In the genomic region with DNA sequence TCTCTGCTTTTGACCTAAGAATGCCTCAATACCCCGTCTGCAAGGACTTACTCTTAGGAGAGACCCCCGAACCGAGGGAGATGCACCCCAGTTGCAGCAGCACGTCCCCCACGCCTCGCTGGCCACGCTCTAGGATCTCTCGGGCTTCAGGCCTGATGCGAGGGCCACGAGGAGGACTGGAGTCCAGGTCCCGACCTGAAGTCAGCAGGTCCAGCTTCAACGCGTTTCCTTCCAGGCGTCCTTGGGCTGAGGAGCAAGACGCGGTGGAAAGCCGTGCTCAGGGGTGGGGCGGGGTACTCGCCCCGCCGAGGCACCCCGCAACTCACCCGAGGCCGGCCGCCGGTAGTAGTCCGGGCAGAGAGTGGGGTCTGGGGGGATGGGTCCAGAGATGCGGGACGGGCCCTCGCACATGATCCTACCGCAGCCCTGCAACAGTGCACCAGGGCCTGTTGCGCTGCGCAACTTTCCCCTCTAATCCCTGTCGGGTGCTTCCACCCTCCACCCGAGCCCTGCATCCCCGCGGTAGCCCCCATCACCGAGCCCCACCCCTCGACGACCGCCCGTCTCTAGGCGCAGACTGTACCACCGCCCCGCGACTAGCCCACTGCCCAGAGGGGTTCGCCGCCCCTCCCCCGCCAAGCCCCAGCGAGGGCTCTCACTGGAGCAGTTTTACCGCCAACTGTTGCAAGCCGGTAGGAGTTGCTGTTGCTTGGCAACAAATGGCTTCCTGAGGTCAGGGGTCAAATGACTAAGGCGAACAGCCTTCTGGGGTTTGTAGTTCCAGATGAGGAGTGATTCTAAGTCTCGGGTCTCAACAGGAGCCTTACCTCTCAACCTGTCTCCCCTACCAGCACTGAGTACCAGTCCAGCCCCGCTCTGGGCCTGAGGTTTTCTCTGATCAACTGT, we compare ENCODE assay signal across 8 mouse cellular contexts. TPM values are rescaled to one million over a fixed set of nuclear protein-coding genes. Genes with fewer than 3 reads are reported as not detected.
DNase-seq lines count a peak whose midpoint lies in the region; ATAC-seq lines count a peak whose summit lies in the region.

A gene (plus strand): TSS at position 158 of the 906 bp plus-strand sequence.
A gene (minus strand): TSS at position 713 of the 906 bp plus-strand sequence.

- under 1% methylated on average over 49 of the region's 55 CpGs for WGBS in embryonic facial prominence, embryonic 11.5 days
- under 1% methylated on average over 55 of the region's 55 CpGs for WGBS in limb, embryonic 11.5 days
- 1% methylated on average over 55 of the region's 55 CpGs for WGBS in midbrain, embryonic 14.5 days

- H3K4me2 ChIP-seq in embryonic facial prominence, embryonic 11.5 days (ENCODE audit: low read depth, low read length) = peak within 1 kb of the TSS; percentile 88
- peak within 1 kb of the TSS; percentile 59 for H3K4me2 ChIP-seq in limb, embryonic 11.5 days (ENCODE audit: low read depth, severe bottlenecking)
- H3K4me2 ChIP-seq in midbrain, embryonic 14.5 days (ENCODE audit: low read length) = peak within 1 kb of the TSS; percentile 97

- H3K9ac ChIP-seq in embryonic facial prominence, embryonic 11.5 days (replicated peaks; ENCODE audit: low read length) = peak within 1 kb of the TSS; percentile 86
- H3K9ac ChIP-seq in limb, embryonic 11.5 days (ENCODE audit: low read length) = peak within 1 kb of the TSS; percentile 73
- peak within 1 kb of the TSS; percentile 52 for H3K9ac ChIP-seq in midbrain, embryonic 14.5 days (replicated peaks; ENCODE audit: low read length)

- DNase-seq in urinary bladder, postnatal 14 days (ENCODE audit: low spot score) = peak; percentile 85
- DNase-seq in urinary bladder, postnatal 10 days (ENCODE audit: low spot score) = no peak
- DNase-seq in embryonic facial prominence, embryonic 11.5 days (ENCODE audit: low spot score) = peak; percentile 98
- peak; percentile 99 for DNase-seq in heart, adult 11 months
- DNase-seq in kidney, adult 18-20 months = peak; percentile 88
- DNase-seq in limb, embryonic 11.5 days (ENCODE audit: low spot score) = peak; percentile 96
- DNase-seq in midbrain, embryonic 14.5 days = peak; percentile 96
- DNase-seq in spleen, adult 18-20 months = peak; percentile 64 to 74

- H3K27me3 ChIP-seq in embryonic facial prominence, embryonic 11.5 days (ENCODE audit: control insufficient read depth, insufficient read depth, low read length) = no peaks in the 10 kb centered on the region
- no peaks in the 10 kb centered on the region for H3K27me3 ChIP-seq in limb, embryonic 11.5 days (ENCODE audit: control insufficient read depth, insufficient read depth, low read length)
- H3K27me3 ChIP-seq in midbrain, embryonic 14.5 days (ENCODE audit: control insufficient read depth, insufficient read depth, low read length) = no peaks in the 10 kb centered on the region

- peaks cover 6% of the 10 kb centered on the region for H3K4me1 ChIP-seq in embryonic facial prominence, embryonic 11.5 days (ENCODE audit: control insufficient read depth, insufficient read depth, low read length)
- H3K4me1 ChIP-seq in limb, embryonic 11.5 days (ENCODE audit: control insufficient read depth, insufficient read depth, low read length) = peaks cover 5% of the 10 kb centered on the region
- peaks cover 12% of the 10 kb centered on the region; the same call in 1 of the 2 replicates for H3K4me1 ChIP-seq in midbrain, embryonic 14.5 days (ENCODE audit: control insufficient read depth, insufficient read depth, low read length)

- H3K27ac ChIP-seq in embryonic facial prominence, embryonic 11.5 days (replicated peaks; ENCODE audit: low read depth, low read length) = 0 out of 2 replicates have a peak within 1 kb of the TSS, but pooled peaks have one; percentile 20
- 0 out of 2 replicates have a peak within 1 kb of the TSS, but pooled peaks have one; percentile 1 for H3K27ac ChIP-seq in limb, embryonic 11.5 days (replicated peaks; ENCODE audit: low read depth, low read length)
- H3K27ac ChIP-seq in midbrain, embryonic 14.5 days (replicated peaks; ENCODE audit: low read depth, low read length) = no peak within 1 kb of the TSS

- H3K9me3 ChIP-seq in embryonic facial prominence, embryonic 11.5 days (replicated peaks; ENCODE audit: control insufficient read depth, low read length) = no peaks in the 10 kb centered on the region
- H3K9me3 ChIP-seq in limb, embryonic 11.5 days (ENCODE audit: control insufficient read depth, low read length) = no peaks in the 10 kb centered on the region
- H3K9me3 ChIP-seq in midbrain, embryonic 14.5 days (ENCODE audit: control insufficient read depth, low read length) = no peaks in the 10 kb centered on the region

- ATAC-seq in embryonic facial prominence, embryonic 11.5 days (replicated peaks; ENCODE audit: insufficient number of reproducible peaks, low FRiP score, low TSS enrichment, low read depth) = peak; percentile 90
- ATAC-seq in limb, embryonic 11.5 days (ENCODE audit: insufficient number of reproducible peaks, low FRiP score, low TSS enrichment, low read depth) = peak; percentile 90
- peak; percentile 81 for ATAC-seq in midbrain, embryonic 14.5 days (ENCODE audit: low FRiP score, low TSS enrichment)

- peaks cover 3% of the 10 kb centered on the region for H3K36me3 ChIP-seq in embryonic facial prominence, embryonic 11.5 days (replicated peaks; ENCODE audit: control insufficient read depth, insufficient read depth, low read depth, low read length)
- peaks cover 2% of the 10 kb centered on the region; the same call in 1 of the 2 replicates for H3K36me3 ChIP-seq in limb, embryonic 11.5 days (ENCODE audit: control insufficient read depth, insufficient read depth, low read length)
- peaks cover 11% of the 10 kb centered on the region; the same call in 1 of the 2 replicates for H3K36me3 ChIP-seq in midbrain, embryonic 14.5 days (ENCODE audit: control insufficient read depth, insufficient read depth, low read length)

- peak within 1 kb of the TSS; percentile 78 for H3K4me3 ChIP-seq in embryonic facial prominence, embryonic 11.5 days (ENCODE audit: low read depth, low read length)
- peak within 1 kb of the TSS; percentile 70 for H3K4me3 ChIP-seq in limb, embryonic 11.5 days (ENCODE audit: low read depth, low read length)
- H3K4me3 ChIP-seq in midbrain, embryonic 14.5 days (replicated peaks; ENCODE audit: low read depth, low read length) = peak within 1 kb of the TSS; percentile 63

RNA-seq across cellular contexts. Expression of the first gene that starts in this region (rescaled TPM):
- polyA plus RNA-seq in embryonic facial prominence, embryonic 11.5 days (2014; fragmentation: Nextera tagmentation; extraction: Ambion mirVana) = 0.50 TPM in 1 of 2 replicates, not detected in the other
- 0.12 TPM in 1 of 2 replicates, not detected in the other for polyA plus RNA-seq in limb, embryonic 11.5 days (2014; fragmentation: Nextera tagmentation; extraction: Ambion mirVana)
- 0.41 TPM in 1 of 2 replicates, not detected in the other for polyA plus RNA-seq in midbrain, embryonic 14.5 days (2014; fragmentation: Nextera tagmentation; extraction: Ambion mirVana)

RNA-seq across cellular contexts. Expression of the second gene that starts in this region (rescaled TPM):
- polyA plus RNA-seq in embryonic facial prominence, embryonic 11.5 days (2014; fragmentation: Nextera tagmentation; extraction: Ambion mirVana) = 31.2 and 36.7 TPM in 2 replicates
- polyA plus RNA-seq in limb, embryonic 11.5 days (2014; fragmentation: Nextera tagmentation; extraction: Ambion mirVana) = 42.3 and 44.3 TPM in 2 replicates
- polyA plus RNA-seq in midbrain, embryonic 14.5 days (2014; fragmentation: Nextera tagmentation; extraction: Ambion mirVana) = 13.8 and 13.9 TPM in 2 replicates
